Mouse (Mus musculus) inflammation-experienced regulatory T-cells, adult 6 months (primary cell): ENCODE data around the gene Exosc9. TPM values are rescaled to one million over a fixed set of nuclear protein-coding genes. Genes with fewer than 3 reads are reported as not detected.

Source experiments
- ATAC-seq: one replicate; pipeline ENCODE4 v1.8.0; 2017
- polyA plus RNA-seq, 3 experiments: library from polyadenylated mRNA; unstranded; fragments of 100-300 nt; shearing (Covaris generic); gene quantifications; one replicate each; pipeline ENCODE4 v1.2.1; 2017

The Exosc9 gene
- 10 to 100 TPM; 44.0 to 62.2 (median 49.6) TPM for polyA plus RNA-seq

DNA sequence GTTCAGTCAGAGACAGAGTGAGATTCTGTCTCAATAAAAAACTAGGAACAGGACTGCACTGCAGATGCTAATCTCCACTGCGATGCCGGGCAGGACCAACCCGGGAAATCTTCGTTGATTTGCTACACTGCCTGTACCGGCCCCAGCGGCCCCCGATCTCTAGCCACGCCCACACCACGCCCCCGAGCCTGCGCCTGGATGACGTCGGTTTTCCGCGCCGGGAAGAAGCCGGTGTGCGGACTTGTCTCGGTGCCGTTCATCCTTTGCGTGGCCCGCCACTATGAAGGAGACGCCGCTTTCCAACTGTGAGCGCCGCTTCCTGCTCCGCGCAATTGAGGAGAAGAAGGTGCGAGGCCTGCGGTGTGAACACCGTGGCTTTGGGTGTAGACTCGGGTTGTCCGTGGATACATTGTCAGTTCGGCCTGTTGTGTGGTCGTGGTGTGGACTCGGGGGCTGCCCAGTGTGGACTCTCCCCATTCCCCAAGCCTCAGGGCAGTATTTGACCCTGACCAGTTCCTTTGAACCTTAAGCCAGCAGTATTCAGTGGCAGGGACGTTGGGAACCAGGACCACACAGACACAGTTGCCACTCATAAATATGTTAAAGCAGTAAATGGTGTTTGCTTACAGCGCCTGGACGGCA, at the start of gene Exosc9:
TSS of gene Exosc9 (plus strand) at position 201 of the 642 bp plus-strand sequence.
- ATAC-seq = peak; percentile 79

DNA sequence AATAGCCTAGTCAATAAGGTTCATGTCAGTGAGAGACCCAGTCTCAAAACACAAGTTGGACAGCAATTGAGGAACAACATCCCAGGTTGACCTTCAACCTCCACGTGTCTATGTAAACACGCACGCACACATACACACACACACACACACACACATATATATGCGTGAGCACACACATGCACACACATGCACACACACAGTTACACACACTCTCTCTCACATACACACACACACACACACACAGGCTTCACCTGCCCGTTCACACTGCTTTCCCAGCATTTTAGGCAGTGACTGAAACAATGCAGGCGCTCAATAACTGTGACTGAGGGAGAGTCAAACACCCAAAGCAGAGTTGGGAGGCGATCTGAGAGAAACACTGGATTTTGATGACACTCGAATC, 47.1 kb upstream of the Exosc9 start:
- ATAC-seq = no peak

DNA sequence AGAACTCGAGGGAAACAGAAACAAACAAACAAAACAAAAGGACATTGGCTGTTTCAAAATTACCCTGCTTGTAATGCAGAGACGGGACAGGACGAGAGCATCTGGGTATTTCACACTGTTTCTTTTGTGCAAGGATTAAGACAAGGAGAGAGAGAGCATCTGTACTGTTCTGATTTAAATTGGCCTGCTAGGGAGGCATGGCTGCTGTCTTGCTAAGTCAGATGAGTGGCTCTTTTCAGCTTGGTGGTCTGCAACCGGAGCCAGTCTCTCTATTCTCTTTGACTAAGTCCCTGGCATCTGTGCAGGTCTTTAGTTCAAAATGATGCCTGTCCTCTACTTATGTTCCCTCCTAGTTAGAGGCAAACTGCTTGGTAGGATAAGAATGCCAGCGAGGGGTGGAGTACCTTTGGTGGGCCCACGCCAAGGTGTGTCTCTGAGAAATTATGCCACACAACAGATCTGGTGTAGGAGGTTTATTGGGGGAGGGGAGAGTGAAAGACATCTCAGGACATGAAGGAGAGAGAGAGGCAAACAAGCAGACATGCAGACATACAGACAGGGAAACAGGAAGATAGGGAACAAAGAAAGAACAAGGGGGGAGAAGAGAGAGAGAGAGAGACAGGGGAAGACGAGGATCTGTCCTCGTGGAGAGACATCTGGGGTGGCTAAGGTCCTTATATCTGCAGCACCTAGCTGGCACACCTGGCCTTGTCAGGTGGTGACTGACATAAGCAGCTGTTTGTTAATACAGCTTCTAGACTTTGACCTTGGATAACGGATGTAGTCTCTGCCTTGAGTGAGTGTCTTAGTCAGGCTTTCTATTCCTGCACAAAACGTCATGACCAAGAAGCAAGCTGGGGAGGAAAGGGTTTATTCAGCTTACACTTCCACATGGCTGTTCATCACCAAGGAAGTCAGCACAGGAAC, 46.3 kb upstream of the Exosc9 start:
- no peak for ATAC-seq

DNA sequence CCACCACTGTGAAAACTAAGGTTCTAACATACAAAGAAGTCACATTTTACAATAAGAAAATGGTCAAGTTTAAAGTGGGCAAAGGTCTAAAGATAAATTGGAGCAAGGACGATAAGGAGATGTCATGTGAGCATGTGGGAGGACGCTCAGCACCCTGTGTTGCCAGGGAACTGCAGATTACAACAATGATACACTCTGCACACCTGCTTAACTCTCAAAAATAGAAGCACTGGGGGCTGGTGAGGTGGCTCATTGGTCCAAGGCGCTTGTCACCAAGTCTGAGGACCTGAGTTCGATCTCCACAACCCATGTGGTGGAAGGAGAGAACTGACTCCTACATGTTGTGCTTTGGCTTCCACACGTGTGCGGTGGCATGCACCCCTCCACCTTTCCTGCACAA, 40.9 kb upstream of the Exosc9 start:
- ATAC-seq = no peak

DNA sequence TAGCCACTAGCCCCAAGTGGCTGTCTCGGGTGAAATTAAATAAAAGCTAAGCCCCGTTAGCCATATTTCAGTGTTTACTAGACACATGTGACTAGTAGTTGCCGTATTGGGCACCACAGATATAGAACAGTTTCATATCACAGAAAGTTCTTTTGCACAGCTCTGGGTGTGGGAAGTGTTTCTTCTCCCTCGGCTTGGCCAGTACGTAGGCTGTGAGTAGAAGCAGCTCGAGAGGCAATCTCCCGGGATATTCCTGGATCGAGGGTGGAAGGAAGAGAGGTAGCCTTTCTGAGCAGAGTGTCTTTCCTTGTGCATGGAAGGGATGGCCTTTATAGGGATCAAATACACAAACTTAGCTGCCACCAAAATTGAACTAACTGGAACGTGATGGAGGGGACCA, 36.2 kb upstream of the Exosc9 start:
- ATAC-seq = no peak

DNA sequence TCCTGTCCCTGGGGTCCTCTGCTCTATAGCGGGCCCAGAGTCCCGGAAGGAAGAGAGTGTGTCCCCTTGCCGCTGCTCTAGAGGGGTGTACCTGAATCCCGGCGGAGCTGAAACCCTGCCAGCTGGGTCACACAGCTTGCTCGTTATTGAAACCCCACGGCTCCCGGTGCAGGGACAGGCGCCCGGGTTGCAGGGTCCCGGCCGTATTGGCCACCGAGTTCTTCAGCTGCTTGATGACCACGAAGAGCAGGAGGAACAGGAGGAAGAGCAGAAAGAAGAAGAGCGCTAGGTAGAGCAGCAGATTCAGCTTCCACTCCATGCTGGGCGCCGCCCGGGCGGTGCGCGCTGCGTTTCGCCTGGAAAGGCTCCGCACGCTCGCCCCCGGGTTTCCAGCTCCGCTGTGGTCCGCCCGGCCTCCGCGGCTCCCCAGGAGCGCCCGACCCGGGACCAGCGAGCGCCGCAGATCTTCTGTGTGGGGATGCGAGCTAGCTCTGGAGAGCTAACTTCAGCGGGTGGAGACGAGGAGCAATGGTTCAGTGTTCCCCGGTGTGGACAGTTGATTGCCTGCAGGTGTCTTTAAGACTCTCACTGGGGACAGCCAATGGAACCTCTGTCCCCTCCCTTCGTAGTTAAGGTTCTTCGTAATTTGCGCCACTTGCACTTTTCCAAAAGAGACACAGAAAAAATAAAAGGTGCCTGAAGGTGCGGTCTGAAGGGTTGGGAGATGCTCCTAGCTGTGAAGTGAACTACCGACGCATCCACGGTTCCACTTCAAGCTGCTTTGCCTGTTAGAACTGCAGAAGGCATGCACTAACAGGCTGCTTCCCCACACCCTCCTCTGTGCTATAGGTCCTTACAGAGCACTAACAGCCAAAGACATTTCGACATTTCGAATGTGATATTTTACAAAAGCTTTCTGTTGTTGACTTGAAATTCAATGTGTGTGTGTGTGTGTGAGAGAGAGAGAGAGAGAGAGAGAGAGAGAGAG, 31.0 kb upstream of the Exosc9 start, which contains the start of gene Gm11549:
TSS of gene Gm11549 (minus strand) at position 741 of the 988 bp plus-strand sequence.
- ATAC-seq = no peak

DNA sequence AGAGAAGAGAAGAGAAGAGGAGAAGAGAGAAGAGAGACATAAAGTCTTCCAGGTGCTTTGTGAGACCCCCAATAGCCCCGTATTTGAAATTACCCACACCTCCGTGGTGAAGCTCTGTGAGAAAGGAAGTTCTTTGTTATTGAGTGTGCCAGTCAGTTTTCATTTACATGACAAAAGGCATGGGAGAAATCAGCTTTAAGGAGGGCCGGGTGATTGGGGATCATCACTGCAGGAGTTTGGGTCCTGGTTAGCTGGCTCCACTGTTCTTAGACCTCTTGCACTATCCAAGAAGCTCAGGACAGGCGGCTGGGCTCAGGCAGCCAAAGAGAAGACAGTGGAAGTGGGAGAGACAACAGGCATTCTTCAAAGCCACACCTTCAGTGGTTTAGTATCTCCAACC, 30.3 kb upstream of the Exosc9 start:
- ATAC-seq = no peak

DNA sequence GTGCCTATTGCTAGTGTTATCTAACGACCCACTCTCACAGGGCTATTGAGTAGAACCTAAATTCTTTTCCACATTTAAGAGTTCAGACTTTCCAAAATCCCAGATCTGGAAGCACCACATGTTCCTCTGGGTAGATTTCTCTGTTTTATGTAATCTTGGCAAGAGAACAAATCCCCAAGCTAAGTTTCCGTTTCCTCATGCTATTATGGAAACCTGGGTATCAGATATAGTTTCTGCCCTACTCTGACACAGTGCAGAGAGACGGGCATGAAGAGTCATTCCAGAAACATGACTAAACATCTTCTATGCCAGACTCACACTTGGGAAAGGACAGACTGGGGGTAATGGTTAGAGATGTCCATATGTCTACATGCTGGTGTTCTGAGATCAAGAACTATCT, 27.9 kb upstream of the Exosc9 start:
- no peak for ATAC-seq

DNA sequence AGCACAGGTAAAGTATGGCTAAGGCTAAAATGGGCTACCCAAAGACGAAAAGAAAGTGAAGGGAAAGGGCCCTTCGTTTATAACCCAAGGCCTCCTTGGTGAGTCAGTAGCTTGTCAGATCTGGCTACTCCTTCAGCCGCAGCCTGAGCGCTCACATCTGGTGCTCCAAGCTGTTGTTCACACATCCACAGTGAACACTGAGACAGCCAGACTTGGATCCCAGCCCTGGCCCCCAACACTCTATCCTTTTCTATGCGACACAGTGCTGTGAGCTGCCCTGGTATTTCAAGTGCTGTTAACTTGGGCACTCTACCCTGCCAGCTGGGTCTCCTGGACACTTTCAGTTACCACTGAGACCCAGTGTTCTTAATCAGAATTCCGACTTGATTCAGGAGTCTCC, 22.1 kb upstream of the Exosc9 start:
- no peak for ATAC-seq

DNA sequence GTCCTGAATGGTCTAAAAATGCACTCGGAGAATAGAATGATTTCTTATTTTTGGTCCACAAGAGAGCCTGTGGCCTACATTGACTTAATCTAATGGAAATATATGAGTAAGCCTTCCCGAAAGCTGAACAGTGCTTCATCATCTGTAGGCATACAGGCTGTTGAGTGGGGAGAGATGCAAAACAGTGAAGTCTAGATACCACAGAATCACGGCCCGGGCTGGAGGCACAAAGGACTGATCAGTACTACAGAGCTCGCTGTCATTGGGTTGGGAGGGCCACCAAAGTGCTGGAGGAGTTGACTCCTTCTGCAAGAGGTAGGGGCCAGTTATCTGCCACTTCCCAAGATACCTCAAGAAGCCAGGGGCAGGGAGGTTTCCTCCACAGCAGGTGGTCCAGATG, 21.6 kb upstream of the Exosc9 start:
- ATAC-seq = no peak

DNA sequence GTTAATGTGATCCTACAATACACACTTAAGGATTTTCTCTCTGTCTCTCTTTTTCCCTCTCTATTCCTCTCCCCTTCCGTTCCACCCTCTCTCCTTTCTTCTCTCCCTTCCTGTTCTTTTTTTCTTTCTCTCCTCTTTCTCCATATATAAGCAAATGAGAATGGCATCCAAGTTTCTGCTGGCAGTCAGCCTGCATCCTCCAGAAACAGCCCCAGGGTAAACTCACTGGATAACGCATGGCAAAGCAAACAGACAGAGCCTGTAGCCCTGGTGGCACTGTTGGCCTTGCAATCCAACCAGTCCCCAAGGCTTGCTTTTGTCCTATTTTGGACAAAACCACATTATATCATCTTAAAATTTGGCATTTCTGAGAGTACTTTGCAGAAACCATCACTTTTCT, 21.2 kb upstream of the Exosc9 start:
- ATAC-seq = no peak

DNA sequence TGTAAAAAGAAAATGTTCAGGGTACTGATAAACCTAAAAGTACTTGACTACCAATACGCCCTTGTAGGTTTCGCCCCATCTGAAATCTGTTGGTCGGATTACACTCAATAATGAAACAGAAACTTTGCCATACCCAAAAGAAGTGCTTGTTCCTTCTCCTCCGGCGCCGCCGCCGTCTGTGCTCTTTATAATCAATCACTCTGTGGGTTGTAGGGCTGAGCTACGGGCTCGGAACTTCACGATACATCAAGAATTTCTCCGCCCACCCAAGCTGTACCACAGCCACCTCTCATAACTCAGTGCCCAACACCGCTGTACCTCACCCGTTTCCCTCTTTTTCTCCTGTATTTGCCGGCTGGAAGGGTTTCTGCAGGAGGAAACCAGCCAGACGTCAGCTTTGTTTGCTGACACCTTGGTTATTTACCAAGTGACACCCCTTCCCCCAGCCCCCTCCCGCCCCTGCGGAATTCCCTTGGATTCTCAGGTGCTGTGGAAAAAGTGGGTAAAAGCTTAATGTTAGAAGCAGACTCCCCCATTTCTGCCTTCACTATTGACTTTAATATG, 20.3 kb upstream of the Exosc9 start:
- ATAC-seq = peak; percentile 41

DNA sequence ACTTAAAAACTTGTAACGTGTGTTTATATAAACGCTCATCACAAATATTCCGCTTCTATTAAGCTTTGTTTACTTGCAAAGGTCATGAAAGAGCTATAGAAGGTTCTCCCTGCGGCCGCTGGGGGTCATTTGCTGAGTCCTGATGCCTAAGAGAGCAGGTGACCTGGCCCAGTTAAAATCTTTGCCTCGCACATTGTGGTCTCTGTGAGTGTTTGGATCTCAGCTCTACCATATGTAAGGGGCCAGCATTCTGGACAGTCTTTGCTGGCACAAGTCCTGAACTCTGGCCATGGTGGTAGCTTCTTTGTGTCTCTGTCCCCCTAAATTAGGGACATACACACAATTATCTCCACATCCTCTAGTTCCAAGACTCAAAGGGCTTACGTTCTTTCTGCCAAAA, 19.7 kb upstream of the Exosc9 start:
- ATAC-seq = no peak

DNA sequence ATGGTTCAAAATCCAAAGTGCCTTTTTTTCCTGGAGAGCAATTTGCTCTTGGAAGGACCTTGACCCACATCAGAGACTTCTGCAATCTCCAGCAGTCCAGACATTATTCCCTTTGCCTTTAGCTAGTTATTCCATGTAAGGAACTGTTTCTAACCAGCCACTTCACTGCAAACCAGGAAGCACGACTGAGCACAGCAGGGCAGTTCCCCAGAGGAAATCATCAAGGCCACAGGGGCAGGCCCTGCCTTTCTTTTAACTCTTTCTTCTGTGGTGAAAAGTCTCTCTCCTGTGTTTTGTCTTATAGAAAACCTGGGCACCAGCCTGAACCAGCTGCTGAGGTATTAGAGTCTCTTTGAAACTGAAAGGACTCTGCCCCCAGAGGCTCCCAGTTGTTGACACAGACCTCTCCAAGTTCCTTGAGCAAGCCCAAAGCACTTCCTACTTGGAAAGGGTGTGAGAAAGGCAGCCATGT, 19.2 kb upstream of the Exosc9 start:
- no peak for ATAC-seq

DNA sequence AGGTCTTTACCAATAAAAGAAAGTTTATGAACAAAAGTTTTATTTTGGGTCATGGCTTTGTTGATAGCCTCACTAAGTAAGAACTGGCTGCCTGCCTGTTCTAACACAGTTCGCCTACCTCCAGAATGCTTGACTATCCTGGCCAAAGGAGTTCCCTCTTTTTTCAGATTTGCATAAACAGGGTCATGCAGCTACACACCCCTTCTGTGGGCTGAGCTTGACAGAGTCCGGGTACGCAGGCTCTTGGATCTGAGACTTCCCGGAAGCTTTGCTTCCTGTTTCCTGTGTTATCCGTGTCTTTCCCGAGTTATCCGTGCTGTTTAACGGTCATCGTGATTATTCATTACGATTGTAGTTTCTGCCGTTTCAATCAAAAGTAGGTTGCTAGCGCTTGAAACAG, 16.4 kb upstream of the Exosc9 start:
- ATAC-seq = no peak

DNA sequence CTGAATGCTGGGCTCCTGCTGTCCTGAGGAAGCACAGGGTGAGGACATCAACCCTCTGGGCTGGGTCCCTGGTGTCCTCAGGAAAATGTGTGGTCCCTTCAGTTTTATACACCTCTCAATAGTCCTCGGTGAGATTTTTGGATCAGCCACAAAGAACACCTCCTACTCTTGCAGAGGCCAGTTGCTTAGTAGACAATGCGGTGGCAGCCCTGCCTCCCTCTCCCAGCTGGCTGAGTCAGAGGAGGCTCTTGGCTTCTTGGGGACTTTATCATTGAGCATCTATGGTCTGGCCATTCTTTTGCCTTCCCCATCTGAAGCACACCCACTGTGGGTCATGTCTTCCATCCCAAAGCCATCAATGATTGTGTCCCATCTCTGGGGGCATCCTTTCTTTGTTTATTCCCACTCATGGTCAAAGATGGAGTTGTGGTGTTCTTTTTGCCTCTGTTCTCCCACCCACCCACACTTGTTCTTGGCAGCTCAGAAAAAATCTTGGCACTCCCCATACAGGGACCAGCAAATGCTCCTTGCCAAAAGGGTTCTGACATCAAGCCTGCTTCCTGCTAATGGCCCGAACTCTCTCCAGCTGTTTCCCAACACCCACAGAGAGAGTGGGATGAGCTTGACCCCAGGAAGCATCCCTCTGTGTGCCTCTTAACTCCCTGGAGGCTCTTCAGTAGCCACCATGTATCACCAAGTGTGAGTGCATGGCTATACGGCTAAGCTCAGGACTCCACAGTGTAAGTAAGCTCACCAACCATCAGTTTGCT, 14.5 kb upstream of the Exosc9 start:
- ATAC-seq = no peak

DNA sequence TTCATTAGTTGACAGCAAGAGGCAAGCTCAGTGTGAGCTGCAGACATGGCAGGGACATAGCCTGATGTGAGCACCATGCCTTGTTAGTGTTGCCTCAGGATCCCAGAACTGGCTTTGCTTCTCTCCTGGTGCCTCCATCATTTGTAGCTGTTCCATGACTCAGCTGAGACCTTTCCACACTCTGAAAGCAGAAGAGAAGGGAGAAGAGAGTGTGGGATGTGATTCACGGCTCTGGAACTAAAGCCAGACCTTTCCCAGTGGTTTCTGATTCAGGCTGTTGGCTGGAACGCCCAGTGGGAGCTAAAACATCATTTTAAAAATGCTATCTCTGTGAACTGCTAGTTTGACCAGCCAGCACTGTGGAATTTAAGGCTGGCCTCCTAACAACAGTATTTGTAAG, 11.7 kb upstream of the Exosc9 start:
- ATAC-seq = no peak

DNA sequence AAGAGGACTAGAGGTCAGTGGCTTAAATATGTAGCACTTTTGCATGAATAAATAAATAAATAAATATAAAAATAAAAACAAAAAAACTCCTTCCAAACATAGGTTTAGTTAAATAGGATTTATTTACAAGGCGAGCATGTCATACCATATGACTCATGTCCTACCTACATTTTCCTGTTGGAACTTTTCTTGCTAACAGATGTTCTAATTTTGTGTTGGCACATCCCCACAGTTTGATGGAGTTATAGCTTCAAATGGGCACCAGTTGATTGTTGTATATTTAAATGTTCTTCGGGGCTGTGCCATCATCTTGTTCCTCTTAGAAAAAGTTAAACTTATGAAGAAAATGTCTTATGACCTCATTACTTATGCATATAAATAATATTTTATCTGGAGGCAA, 11.0 kb upstream of the Exosc9 start:
- no peak for ATAC-seq

DNA sequence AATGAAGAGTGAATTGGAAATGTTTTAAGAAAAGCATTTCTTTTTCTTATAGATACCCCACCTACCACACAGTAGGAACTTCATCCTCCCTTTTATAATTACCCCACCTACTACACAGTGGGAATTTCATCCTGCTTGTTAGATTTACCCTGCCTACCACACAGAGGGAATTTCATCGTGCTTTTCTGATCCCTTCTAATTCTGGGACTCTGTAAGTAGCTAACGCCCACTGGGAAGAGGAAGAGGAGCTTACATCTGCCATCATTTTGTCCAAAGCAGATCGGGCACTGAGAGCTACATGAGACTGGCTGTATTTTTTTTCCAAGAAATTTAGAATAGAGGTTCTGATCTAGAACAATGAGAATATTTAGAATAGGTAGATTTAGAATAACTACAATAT, 7.4 kb upstream of the Exosc9 start:
- ATAC-seq = no peak

DNA sequence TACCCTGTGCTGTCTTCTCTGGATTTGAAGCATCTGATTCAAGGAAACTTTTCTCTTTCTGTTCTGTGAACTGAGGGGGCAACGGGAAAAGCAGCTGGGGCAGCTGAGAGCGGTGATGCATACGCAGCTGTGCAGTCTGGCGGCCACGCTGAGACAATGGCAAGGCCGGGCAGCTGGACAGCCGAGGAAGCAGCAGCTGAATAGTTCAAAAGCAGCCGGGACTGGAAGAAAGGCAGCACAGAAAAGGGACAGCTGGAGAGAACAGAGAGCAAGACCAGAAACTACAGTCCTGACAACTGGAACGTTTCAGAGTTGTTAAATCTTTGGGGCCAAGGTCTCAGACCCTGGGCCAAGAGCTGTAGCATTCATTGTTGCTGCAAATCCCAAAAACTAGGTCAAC, 1.1 kb upstream of the Exosc9 start:
- no peak for ATAC-seq

DNA sequence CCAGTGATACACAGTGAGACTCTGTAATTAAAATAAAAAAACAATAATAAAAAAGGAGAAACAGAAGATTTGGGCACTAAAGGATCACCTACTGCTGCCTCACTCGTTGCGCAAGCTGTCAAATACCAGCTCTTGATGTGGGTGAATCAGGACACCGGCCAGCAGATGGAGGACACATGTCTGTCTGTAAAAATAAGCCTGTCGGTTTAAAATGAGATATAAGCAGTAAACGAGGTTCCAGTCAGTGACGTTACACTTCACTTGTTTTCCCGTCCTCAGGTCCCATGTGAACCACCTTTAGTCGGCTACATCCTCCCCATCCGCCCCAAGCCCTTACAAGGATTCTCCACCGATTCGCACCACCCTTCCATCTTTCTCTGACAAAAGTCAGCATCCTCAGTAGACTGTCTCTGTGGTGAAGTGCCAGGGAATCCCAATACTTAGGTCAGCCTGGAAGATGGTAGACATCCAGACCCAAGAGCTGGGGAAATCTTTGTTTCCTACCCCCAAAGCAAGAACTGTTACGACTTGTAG, 488 bp upstream of the Exosc9 start:
- peak; percentile 89 for ATAC-seq
